Mouse (Mus musculus): ENCODE measurements at regions not wholly inside any gene's neighbourhood (a gene's known extent, or its start where the extent isn't known, plus 50 kb on each side); places are given as distances from the start of the nearest gene placed in this dataset. TPM values are rescaled to one million over a fixed set of nuclear protein-coding genes. Genes with fewer than 3 reads are reported as not detected.

GRCm38 (mm10) chr13:10449502-10449901, 88.9 kb upstream of the Chrm3 start:
- ATAC-seq (ENCODE audit: low FRiP score) = no peak
- H3K27me3 ChIP-seq (ENCODE audit: control insufficient read depth, insufficient read depth, low read length) = no peaks in the 10 kb centered on the region
- no peaks in the 10 kb centered on the region for H3K36me3 ChIP-seq (replicated peaks; ENCODE audit: control insufficient read depth, insufficient read depth)
- H3K9me3 ChIP-seq (ENCODE audit: control insufficient read depth, low read length) = no peaks in the 10 kb centered on the region
- H3K27ac ChIP-seq = no peak overlapping the region
- H3K4me3 ChIP-seq (replicated peaks; ENCODE audit: low read length) = no peak overlapping the region
- no peak overlapping the region for H3K9ac ChIP-seq
- H3K4me1 ChIP-seq (replicated peaks; ENCODE audit: control insufficient read depth, insufficient read depth, low read length) = no peaks in the 10 kb centered on the region
- no peak for DNase-seq (ENCODE audit: low spot score)
- no peak overlapping the region for H3K4me2 ChIP-seq (replicated peaks)
- WGBS = 81% methylated on average over 6 of the region's 6 CpGs

DNA sequence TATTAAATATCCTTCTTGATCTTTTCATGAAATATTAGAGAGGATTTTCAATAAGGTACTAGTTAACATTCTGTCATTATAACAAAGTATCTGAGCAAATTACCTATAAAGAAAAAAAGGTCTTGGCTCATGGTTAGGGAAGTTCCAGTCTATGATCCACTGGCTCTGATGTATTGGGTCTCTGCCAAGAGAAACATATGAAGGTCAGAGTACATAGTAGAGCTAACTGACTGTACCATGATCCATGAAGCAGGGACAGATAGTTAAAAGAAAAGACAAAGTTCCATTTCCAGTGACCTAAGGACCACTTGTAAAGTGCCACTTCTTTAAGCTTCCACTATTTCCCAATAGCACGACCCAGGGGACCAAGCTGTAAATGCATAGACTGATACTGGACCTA, 87.2 kb upstream of the Chrm3 start:
- H3K4me1 ChIP-seq (replicated peaks; ENCODE audit: control insufficient read depth, insufficient read depth, low read length) = no peaks in the 10 kb centered on the region
- H3K9me3 ChIP-seq (ENCODE audit: control insufficient read depth, low read length) = no peaks in the 10 kb centered on the region
- no peak for ATAC-seq (ENCODE audit: low FRiP score)
- H3K4me2 ChIP-seq (replicated peaks) = no peak overlapping the region
- no peak for DNase-seq (ENCODE audit: low spot score)
- no peaks in the 10 kb centered on the region for H3K36me3 ChIP-seq (replicated peaks; ENCODE audit: control insufficient read depth, insufficient read depth)
- H3K4me3 ChIP-seq (replicated peaks; ENCODE audit: low read length) = no peak overlapping the region
- H3K27ac ChIP-seq = no peak overlapping the region
- no peaks in the 10 kb centered on the region for H3K27me3 ChIP-seq (ENCODE audit: control insufficient read depth, insufficient read depth, low read length)
- 90% methylated on average over 1 of the region's 1 CpGs for WGBS
- H3K9ac ChIP-seq = no peak overlapping the region

GRCm38 (mm10) chr13:10445679-10446078, 85.0 kb upstream of the Chrm3 start:
- H3K27ac ChIP-seq = no peak overlapping the region
- DNase-seq (ENCODE audit: low spot score) (no peak), ATAC-seq (ENCODE audit: low FRiP score) (no peak)
- 56% methylated on average over 3 of the region's 3 CpGs for WGBS
- no peak overlapping the region for H3K4me3 ChIP-seq (replicated peaks; ENCODE audit: low read length)
- no peaks in the 10 kb centered on the region for H3K4me1 ChIP-seq (replicated peaks; ENCODE audit: control insufficient read depth, insufficient read depth, low read length)
- no peaks in the 10 kb centered on the region for H3K9me3 ChIP-seq (ENCODE audit: control insufficient read depth, low read length)
- no peak overlapping the region for H3K4me2 ChIP-seq (replicated peaks)
- no peak overlapping the region for H3K9ac ChIP-seq
- no peaks in the 10 kb centered on the region for H3K36me3 ChIP-seq (replicated peaks; ENCODE audit: control insufficient read depth, insufficient read depth)
- H3K27me3 ChIP-seq (ENCODE audit: control insufficient read depth, insufficient read depth, low read length) = no peaks in the 10 kb centered on the region

Small RNAs in the stretch of these regions (microRNA-seq; reads per million reads assigned to microRNA genes)
- not detected for gene Gm23415

Measured in hindbrain, embryonic 14.5 days (tissue).